Mouse (Mus musculus) neural tube, embryonic 10.5 days (tissue): ENCODE results near the gene Crat.

Experiments
- DNase-seq: peaks from one replicate; pipeline ENCODE4 v3.0.0-alpha.2; 2017; ENCODE audit warnings: low spot score; ENCODE audit errors: extremely low spot score

The Crat gene

DNA sequence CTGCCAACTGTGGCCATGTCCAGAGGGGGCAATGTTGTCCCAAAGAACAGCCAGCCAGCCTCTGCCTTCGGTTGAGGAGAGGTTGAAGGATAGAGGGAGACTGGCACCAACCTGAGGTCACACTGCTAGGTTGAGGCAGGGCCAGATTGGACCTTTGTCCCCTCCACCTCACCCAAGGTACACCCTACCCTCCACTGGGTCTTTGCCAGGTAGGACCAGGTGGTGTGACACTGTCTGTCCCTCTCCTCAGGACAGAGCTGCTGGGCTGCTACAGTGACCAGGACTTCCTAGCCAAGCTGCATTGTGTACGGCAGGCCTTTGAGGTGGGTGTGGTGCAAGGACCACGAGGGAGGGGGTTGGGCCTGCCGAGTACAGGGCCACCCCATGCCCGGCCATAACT lies 37.9 kb downstream of the Crat start:
- DNase-seq, result no peak

- DNase-seq, result no peak
Measured at GRCm38 (mm10) chr2:30375893-30376292, 39.7 kb downstream of the Crat start.

DNA sequence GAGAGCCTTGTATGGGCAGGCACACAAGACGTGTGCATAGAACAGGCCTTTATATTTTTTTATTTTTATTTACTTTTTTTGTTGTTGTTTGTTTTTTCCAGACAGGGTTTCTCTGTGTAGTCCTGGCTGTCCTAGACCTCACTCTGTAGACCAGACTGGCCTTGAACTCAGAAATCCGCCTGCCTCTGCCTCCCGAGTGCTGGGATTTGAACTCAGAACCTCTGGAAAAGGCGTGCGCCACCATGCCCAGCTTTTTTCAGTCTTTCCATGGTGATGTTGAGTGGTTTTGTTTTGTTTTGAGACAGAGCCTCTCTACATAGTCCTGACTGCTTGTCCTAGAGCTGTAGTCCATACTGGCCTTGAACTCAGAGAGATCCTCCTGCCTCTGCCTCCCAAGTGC lies 42.9 kb downstream of the Crat start:
- DNase-seq, result no peak

DNA sequence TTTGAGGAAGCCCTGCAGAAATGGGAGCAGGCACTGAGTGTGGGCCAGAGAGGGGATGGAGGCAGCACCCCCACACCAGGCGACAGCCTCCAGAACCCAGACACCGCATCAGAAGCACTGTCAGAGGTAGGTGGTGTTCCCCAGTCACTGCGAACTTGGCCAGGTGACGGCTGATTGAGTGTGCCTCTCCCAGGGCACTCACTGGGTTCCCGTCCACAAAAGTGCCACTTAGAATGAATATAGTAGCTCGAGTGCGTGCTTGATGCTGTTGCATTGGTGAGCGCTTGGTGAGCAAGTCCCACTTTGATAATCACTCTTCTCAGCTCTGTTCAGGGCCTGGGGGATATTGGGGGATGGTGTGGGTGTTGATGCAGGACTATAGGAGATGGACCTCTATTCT lies 44.1 kb downstream of the Crat start:
- DNase-seq, result no peak

DNA sequence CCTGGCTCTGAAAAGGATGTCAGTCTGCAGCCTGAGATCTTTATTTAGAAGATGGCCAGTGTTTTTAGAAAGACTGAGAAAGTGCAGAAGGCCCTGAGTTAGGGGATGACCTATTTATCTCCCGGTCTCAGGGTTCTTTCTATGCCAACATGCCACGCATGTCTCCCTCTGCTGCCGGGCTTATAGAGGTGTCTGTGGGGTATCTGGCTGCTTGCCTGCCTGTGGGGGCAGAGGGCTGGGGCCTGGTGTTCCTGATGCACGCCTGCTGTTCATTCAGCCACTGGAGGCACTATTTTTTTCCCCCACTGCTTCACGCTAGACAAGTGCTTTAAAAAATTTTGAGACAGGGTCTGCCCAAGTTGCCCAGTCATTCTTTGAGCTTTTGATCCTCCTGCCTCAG lies 49.4 kb downstream of the Crat start:
- no peak for DNase-seq

DNA sequence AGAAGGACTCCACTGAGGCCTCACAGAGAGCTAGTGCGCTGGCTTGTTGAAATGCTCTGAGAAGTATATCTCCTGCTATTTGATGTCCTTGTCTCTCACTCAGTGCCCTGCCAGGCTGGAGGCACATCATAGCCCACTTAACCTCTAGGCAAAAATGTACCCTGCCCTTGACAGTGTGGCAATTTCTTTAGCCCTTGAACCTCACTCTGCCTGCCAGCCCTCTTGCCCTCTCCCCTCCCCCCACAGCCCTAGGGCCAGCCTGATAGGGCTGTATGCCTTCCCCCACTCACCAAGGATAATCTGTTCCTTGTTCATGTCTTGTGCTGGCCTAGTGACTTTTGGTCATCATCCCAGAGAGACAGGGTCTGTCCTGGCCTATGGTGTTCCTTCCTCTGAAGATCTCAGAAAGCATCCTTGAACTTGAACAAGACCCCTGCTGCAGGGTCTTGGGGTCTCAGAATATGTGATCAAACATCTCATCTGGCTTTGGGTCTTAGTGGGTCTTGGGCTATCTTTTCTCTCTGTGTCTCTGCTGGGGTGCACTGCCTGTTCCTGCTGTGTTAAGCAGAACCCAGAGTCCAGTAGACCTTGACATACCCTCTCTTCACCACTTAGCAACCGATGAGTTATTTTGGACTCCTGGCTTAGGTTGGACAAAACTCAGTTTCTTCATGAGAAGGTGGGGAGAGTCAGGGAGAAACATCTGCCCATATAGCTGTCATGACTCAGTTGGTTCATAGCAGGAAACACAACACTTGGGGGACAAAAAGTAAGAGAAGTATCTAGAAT lies 50.1 kb downstream of the Crat start:
- no peak for DNase-seq

GRCm38 (mm10) chr2:30363773-30364650 lies 51.6 kb downstream of the Crat start, which contains the start of gene Miga2:
TSS of gene Miga2 (plus strand) at chr2:30364233.
- DNase-seq, result peak; percentile 96

- no peak for DNase-seq
Measured at GRCm38 (mm10) chr2:30362865-30363264, 52.7 kb downstream of the Crat start.

DNA sequence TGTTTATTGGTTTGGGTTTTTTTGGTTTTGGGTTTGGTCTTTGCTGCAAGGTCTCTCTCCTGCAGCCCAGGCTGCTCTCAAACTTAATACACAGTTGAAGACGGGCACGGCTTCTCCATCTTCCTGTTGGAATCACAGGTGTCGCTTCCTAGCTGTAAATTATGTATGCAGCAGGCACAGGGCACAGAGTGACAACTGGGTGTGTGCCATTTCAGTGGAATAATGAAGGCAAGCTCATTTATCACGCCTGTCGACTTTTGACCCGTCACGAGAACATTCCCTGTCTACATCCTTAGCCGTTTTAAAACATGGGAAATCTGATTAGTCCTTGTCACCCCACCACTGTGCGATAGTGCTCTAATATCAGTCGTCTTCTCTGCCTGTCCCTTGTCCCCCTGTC lies 55.0 kb downstream of the Crat start:
- DNase-seq, result no peak

DNA sequence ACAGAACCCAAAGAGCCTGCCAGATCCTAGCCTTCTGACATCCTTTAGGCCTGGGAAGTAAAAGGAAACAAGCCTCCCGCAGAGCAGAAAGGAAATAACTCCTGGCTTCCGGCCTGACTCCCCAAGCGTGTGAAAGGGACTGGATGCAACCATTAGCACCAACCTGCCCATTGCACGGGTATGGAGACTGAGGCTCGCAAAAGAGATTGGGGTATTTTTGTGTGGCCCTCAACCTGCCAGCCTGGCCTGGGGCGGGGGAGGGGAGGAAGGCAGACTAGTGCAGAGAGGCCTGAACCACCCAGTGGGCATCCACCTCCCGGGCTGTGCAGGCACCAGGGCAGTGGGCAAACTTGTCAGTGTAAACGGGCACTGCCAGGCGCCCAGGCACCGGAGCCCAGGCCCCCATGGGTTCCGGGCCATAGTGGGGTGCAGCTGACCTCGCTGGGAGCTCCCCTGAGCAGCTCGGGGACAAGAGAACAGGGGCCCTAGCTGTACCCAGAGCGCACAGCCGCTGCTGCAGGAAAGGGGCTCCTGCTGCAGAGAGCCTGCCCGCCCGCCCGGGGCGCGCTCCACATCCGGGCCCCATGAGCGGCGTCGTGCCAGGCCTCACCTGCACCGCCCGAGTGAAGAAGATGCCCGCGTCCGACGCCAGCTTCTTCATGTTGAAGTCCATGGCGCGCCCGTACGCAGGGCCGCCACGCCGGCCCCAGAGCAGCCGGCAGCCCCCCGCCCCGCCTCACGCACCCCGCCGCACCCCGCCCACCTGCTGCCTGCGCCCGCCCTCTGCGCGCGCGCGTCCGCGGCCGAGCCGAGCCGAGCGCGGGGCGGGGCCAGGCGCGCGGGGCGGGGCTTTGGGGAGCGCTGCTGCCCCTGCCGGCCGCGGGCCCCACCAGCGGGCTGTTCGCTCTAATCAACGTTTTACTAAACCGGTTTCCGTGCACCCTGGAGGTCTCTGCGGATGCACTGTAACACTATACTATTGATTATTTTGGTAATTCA lies 56.8 kb downstream of the Crat start, which contains the start of gene Sh3glb2:
Gene Sh3glb2, minus strand, starts transcription at position 805 of the 999 bp plus-strand sequence.
- peak; percentile 82 for DNase-seq

- DNase-seq, result peak; percentile 33
Measured at GRCm38 (mm10) chr2:30357552-30358510, 57.8 kb downstream of the Crat start.

- no peak for DNase-seq
Measured at GRCm38 (mm10) chr2:30356906-30357305, 58.7 kb downstream of the Crat start.

DNA sequence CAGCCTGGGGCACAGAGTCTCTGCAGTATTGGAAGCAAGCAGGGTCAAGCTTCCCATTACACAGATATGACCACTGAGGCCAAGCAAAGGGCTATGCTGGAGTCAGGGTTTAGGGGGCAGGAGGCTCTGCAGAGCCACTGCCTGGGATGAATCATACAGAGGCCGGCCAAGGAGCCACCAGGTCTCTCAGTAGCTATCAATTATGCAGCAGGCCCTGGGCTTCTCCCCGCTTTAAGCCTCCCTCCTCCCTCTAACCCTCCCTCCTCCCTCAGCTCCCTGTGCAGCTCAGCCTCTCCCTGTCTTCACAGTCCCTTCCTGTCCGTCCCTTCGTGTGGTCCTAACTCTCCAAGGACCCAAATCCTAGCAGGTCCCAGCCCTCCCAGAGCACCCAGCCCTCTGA lies 59.3 kb downstream of the Crat start:
- DNase-seq, result no peak

DNA sequence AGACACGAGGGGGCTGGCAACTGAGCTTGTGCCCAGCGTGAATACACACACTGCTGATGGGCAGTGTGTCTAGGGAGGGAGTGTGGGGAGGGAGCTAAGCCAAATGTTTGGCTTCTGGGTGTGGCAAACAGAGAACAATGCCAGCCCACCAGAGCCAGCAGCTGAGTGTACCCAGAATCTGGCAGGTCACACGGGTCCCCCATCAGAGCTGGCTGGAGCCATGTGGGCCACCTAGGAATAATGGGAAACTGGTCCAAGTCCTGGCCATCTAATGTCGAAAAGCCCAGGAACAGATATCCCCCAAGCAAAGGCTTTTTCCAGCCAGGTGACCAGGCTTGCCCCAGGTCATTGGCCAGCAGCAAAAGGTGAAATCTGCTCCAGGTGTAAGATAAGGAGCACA lies 59.8 kb downstream of the Crat start:
- DNase-seq, result no peak

DNA sequence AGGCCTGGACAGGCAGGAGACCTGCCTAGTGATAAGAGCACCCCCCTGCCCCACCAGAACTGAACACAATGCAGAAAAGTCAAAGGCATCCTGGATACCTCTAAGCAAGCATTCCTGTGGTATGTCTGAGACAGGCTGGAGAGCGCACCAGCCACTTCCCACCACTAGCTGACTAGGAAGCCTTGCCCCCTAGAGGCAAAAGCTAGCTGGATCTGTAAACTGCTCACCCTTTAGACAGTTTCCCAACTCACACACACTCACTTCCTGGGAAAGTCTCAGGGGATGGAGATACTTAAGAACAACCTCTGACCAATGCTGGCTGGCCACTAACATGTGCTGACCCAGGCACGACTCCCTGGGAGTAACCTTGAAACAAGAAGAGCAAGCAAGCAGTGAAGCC lies 64.5 kb downstream of the Crat start:
- no peak for DNase-seq
